Mouse (Mus musculus) stomach, embryonic 14.5 days (tissue): Measurements from ENCODE around the gene Fndc3b. TPM values are rescaled to one million over a fixed set of nuclear protein-coding genes. Genes with fewer than 3 reads are reported as not detected.

ENCODE experiments used
- ATAC-seq: fragments of 200-750 bp; cut with Nextera tagmentation; 2 replicates; pipeline ENCODE4 v1.8.0; 2017; ENCODE audit warnings: low read depth, moderate TSS enrichment; ENCODE audit not compliant: insufficient number of reproducible peaks, insufficient read depth, low FRiP score
- H3K27ac ChIP-seq: fragments of 300-500 bp; sonication (generic); 2 replicates; pipeline ENCODE4 v1.5.1; 2014; ENCODE audit warnings: mild to moderate bottlenecking, low read length, moderate library complexity, mixed read lengths
- H3K27me3 ChIP-seq: fragments of 300-500 bp; sonication (generic); 2 replicates; pipeline ENCODE4 v1.6.1; 2014; ENCODE audit warnings: low read length, control low read depth, mixed read lengths; ENCODE audit not compliant: control insufficient read depth, insufficient read depth
- H3K36me3 ChIP-seq: fragments of 300-500 bp; sonication (generic); 2 replicates; pipeline ENCODE4 v1.6.1; 2014; ENCODE audit warnings: mild to moderate bottlenecking, control low read depth, low read length, moderate library complexity, mixed read lengths; ENCODE audit not compliant: control insufficient read depth, insufficient read depth
- H3K4me1 ChIP-seq: fragments of 300-500 bp; sonication (generic); 2 replicates; pipeline ENCODE4 v1.6.1; 2014; ENCODE audit warnings: low read length, control low read depth, mixed read lengths; ENCODE audit not compliant: control insufficient read depth, insufficient read depth
- H3K4me2 ChIP-seq: fragments of 300-500 bp; sonication (generic); replicated peaks from 2 replicates; pipeline ENCODE4 v1.6.1; 2014; ENCODE audit warnings: low read depth, low read length, control low read depth
- H3K4me3 ChIP-seq: fragments of 300-500 bp; sonication (generic); 2 replicates; pipeline ENCODE4 v1.5.1; 2014; ENCODE audit warnings: low read depth, low read length, control low read depth
- H3K9ac ChIP-seq: fragments of 300-500 bp; sonication (generic); replicated peaks from 2 replicates; pipeline ENCODE4 v1.6.1; 2014; ENCODE audit warnings: low read depth, mild to moderate bottlenecking, control low read depth, low read length, moderate library complexity, mixed read lengths
- H3K9me3 ChIP-seq: fragments of 300-500 bp; sonication (generic); 2 replicates; pipeline ENCODE4 v1.6.1; 2016; ENCODE audit warnings: low read depth, low read length, control low read depth; ENCODE audit not compliant: control insufficient read depth
- WGBS: fragments of 180-500 bp; shearing (Covaris S2); extraction: QIAGEN DNeasy Blood & Tissue Kit; methylation state at CpG from one replicate; pipeline ENCODE4 v1.1.7; 2014; 5-methylcytosine and 5-hydroxymethylcytosine counted together
- polyA plus RNA-seq: library from polyadenylated mRNA; unstranded; fragments of >200 nt; fragmentation: Nextera tagmentation; extraction: Ambion mirVana; gene quantifications from 2 replicates; pipeline ENCODE4 v1.2.1, GENCODE M21; 2014

Gene Fndc3b
- polyA plus RNA-seq, result 32.8 and 33.3 TPM in 2 replicates

DNA sequence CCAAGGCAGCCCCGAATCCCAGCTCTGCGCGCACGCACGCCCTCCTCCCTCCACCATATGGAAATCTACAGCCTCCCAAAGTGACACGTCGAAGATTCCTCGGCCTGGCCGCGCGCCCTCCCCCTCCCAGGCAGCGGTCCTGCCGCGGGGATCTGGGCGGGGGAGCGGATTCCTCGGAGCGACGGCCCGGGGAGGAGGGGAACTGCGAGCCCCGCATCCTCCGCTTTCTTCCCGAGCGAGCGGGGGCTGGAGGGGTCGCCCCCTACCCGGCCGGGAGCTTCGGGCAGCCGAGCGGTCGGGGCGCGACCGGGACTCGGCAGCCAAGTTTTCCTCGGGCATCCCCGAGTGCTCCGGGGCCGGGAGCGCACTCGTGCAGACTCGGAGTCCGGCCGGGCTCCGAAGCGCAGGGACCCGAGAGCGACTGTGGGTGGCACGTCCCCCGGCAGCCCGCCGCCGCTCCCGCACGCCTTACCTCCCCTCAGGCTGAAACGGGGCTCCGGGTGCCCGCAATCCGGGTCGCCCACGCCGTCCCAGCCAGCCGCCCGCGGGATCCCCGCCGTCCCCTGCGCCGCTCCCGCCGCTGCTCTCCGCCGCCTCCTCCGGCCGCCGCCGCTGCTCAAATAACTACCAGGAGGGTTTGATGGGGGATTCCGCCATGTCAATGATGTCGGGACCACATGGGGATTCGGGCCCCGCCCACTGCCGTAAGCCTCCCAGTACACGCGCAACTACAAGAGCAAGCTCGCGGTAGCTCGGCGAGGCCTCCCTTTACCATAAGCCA lies at the start of gene Fndc3b:
Gene Fndc3b, minus strand, starts transcription at position 660 of the 781 bp plus-strand sequence.
- under 1% methylated on average over 83 of the region's 90 CpGs for WGBS
- ATAC-seq, result peak; percentile 83
- H3K4me2 ChIP-seq, result peak within 1 kb of the TSS; percentile 86

GRCm38 (mm10) chr3:27760278-27760677 lies 49.2 kb upstream of the Fndc3b start:
- no peaks in the 10 kb centered on the region for H3K9me3 ChIP-seq
- no peaks in the 10 kb centered on the region for H3K36me3 ChIP-seq
- H3K4me3 ChIP-seq, result no peak overlapping the region
- H3K27me3 ChIP-seq, result no peaks in the 10 kb centered on the region
- no peak for ATAC-seq
- H3K27ac ChIP-seq, result no peak overlapping the region
- no peak overlapping the region for H3K4me2 ChIP-seq
- WGBS, result 43% methylated on average over 2 of the region's 2 CpGs
- no peak overlapping the region for H3K9ac ChIP-seq
- H3K4me1 ChIP-seq, result no peaks in the 10 kb centered on the region

More for the DNA sequence above, at the start of gene Fndc3b:
- no peaks in the 10 kb centered on the region for H3K27me3 ChIP-seq
- H3K36me3 ChIP-seq, result no peaks in the 10 kb centered on the region
- peak within 1 kb of the TSS; percentile 96 for H3K27ac ChIP-seq
- peak within 1 kb of the TSS; percentile 91 for H3K9ac ChIP-seq
- peaks cover 23% of the 10 kb centered on the region for H3K4me1 ChIP-seq
- H3K9me3 ChIP-seq, result no peaks in the 10 kb centered on the region
- H3K4me3 ChIP-seq, result peak within 1 kb of the TSS; percentile 80

DNA sequence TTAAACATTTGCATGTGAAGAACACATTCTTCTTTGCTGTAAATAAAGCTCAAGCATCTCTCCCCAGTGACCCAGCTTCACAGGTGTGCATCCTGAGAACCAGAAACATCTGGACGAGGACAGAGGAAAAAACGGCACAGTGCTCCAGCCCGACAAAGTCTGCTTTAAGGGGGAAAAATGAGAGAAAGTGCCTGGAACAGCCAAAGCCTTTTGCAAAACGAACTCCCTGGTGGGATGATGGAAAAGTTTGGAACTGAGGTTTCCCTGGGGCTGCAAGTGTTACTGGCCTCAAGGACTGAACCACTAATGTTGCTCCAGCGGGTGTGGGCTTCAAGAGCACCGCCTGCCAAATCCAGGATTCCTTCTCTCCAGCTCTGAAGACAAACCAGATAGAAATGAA lies 47.9 kb upstream of the Fndc3b start:
- no peak for ATAC-seq
- Histone ChIP-seq H3K9ac (no peak overlapping the region), H3K36me3 (no peaks in the 10 kb centered on the region), H3K27me3 (no peaks in the 10 kb centered on the region), H3K27ac (no peak overlapping the region), H3K4me1 (no peaks in the 10 kb centered on the region), H3K4me3 (no peak overlapping the region), H3K9me3 (no peaks in the 10 kb centered on the region), H3K4me2 (no peak overlapping the region)
- WGBS, result 27% methylated on average over 6 of the region's 6 CpGs

DNA sequence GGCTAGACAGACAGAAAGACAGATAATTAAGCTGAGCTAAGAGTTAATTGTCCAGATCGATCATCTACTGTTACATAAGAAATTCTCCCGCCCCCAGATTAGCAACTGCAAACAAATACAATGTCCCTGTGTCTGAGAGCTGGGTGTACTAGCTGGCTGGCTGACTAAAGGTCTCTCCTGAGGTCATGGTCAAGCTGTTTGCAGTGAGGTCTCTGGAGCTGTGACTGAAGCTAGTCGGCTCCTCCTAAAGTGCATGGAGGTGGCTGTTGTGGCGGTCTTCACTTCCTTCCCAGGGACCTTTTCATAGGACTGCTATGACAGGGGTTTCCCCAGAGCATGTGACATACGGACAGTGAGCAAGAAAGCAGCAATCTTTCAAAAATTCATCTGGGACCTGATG lies 40.5 kb upstream of the Fndc3b start:
- Histone ChIP-seq H3K27ac (no peak overlapping the region), H3K9me3 (no peaks in the 10 kb centered on the region), H3K27me3 (no peaks in the 10 kb centered on the region), H3K4me3 (no peak overlapping the region), H3K4me2 (no peak overlapping the region), H3K36me3 (no peaks in the 10 kb centered on the region), H3K9ac (no peak overlapping the region), H3K4me1 (no peaks in the 10 kb centered on the region)
- 60% methylated on average over 5 of the region's 5 CpGs for WGBS
- no peak for ATAC-seq

DNA sequence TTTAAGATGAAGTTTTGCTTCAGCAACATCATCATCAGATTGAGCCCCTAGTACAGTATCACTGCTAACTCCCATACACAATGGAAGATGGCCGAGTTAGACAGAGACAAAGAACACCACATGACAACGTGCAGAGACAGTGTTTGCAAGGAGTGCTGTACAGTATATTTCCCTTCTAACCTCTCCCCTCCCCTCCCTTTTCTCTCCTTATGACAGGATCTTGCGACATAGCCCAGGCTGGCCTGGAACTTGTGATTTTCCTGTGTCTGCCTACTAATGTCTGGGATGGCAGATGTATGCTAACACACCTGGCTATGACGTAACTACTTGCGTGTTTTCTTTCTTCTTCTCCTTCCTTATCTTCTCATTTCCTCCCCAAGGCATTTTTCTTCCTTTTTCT lies 40.0 kb upstream of the Fndc3b start:
- Histone ChIP-seq H3K27me3 (no peaks in the 10 kb centered on the region), H3K27ac (no peak overlapping the region), H3K36me3 (no peaks in the 10 kb centered on the region), H3K9ac (no peak overlapping the region), H3K4me1 (no peaks in the 10 kb centered on the region), H3K4me3 (no peak overlapping the region), H3K9me3 (no peaks in the 10 kb centered on the region), H3K4me2 (no peak overlapping the region)
- no peak for ATAC-seq
- 65% methylated on average over 5 of the region's 5 CpGs for WGBS

GRCm38 (mm10) chr3:27745651-27746050 lies 34.5 kb upstream of the Fndc3b start:
- H3K36me3 ChIP-seq, result no peaks in the 10 kb centered on the region
- no peaks in the 10 kb centered on the region for H3K4me1 ChIP-seq
- H3K4me3 ChIP-seq, result no peak overlapping the region
- ATAC-seq, result no peak
- H3K9me3 ChIP-seq, result no peaks in the 10 kb centered on the region
- H3K9ac ChIP-seq, result no peak overlapping the region
- H3K27me3 ChIP-seq, result no peaks in the 10 kb centered on the region
- H3K27ac ChIP-seq, result no peak overlapping the region
- no peak overlapping the region for H3K4me2 ChIP-seq
- WGBS, result 95% methylated on average over 9 of the region's 9 CpGs

DNA sequence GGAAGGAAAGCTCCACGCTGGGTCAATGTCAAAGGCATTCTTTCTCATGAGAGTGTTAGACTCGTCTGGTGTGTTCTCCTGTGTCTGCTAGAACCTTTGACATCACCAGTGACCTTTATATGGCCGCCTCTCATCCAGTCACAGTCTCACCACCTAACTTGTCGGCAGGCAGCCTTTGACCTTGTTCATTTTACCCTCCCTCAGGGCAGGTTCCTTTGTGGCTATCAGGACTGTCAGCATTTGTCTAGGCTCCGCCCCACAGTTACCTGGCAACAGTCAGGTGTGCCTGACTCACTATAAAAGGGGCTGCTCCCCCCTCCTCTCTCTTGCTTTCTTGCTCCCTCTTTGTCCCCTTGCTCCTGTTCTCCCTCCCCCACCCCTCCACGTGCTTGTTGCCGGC lies 33.6 kb upstream of the Fndc3b start:
- no peaks in the 10 kb centered on the region for H3K36me3 ChIP-seq
- H3K4me1 ChIP-seq, result no peaks in the 10 kb centered on the region
- WGBS, result 42% methylated on average over 7 of the region's 7 CpGs
- no peaks in the 10 kb centered on the region for H3K9me3 ChIP-seq
- H3K27me3 ChIP-seq, result no peaks in the 10 kb centered on the region
- no peak overlapping the region for H3K4me3 ChIP-seq
- no peak overlapping the region for H3K9ac ChIP-seq
- no peak overlapping the region for H3K4me2 ChIP-seq
- H3K27ac ChIP-seq, result no peak overlapping the region
- peak; percentile 84; the same call in 1 of the 2 replicates for ATAC-seq

GRCm38 (mm10) chr3:27743271-27744145 lies 32.4 kb upstream of the Fndc3b start:
- no peaks in the 10 kb centered on the region for H3K27me3 ChIP-seq
- WGBS, result 71% methylated on average over 9 of the region's 9 CpGs
- H3K4me1 ChIP-seq, result no peaks in the 10 kb centered on the region
- H3K4me3 ChIP-seq, result no peak overlapping the region
- no peaks in the 10 kb centered on the region for H3K9me3 ChIP-seq
- H3K36me3 ChIP-seq, result no peaks in the 10 kb centered on the region
- no peak overlapping the region for H3K27ac ChIP-seq
- no peak for ATAC-seq
- no peak overlapping the region for H3K4me2 ChIP-seq
- no peak overlapping the region for H3K9ac ChIP-seq
